Mouse (Mus musculus) kidney, adult 8-10 months (tissue): ENCODE results near the gene Adgrv1.
"Not testable (repeated sequence)": the region's sequence is repeated elsewhere in the genome, so short reads cannot be mapped to it uniquely, and the experiment has no call there.

Experiments
- DNase-seq, 2 experiments: peaks; one replicate each; pipeline ENCODE4 v3.0.0; 2022

Gene Adgrv1

GRCm38 (mm10) chr13:81632720-81633415, at the start of gene Adgrv1:
TSS of gene Adgrv1 (minus strand) at chr13:81633154.
- DNase-seq, result peak; percentile 74 to 82

DNA sequence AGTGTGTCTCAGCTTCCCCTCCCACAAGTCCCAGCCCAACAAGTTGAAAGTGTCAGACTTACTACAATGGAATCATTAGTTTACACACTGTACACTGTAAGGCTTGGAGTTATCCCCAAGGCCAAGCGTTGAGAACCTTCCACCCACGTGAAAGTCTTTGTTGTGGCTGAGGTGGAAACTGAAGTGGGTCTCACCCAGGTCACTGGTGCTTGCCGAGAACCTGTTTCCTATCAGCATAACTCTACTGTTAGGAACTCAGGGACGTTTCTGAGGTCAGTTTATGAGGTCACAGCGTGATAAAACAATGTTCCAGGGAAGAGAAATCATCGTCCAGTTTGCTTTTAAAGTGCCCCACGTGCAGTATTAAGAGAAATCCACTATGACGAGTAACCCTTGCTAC, 42.4 kb upstream of the Adgrv1 start:
- DNase-seq, result no peak

- DNase-seq, result no peak
These were observed 34.8 kb upstream of the Adgrv1 start for GRCm38 (mm10) chr13:81667713-81668112.

GRCm38 (mm10) chr13:81664331-81664698, 31.4 kb upstream of the Adgrv1 start:
- no peak for DNase-seq

- DNase-seq, result no peak
These were observed 30.8 kb upstream of the Adgrv1 start for GRCm38 (mm10) chr13:81663566-81664330.

GRCm38 (mm10) chr13:81658053-81658752, 25.2 kb upstream of the Adgrv1 start:
- DNase-seq, result peak in 1 of 2 experiments; percentile 2

DNA sequence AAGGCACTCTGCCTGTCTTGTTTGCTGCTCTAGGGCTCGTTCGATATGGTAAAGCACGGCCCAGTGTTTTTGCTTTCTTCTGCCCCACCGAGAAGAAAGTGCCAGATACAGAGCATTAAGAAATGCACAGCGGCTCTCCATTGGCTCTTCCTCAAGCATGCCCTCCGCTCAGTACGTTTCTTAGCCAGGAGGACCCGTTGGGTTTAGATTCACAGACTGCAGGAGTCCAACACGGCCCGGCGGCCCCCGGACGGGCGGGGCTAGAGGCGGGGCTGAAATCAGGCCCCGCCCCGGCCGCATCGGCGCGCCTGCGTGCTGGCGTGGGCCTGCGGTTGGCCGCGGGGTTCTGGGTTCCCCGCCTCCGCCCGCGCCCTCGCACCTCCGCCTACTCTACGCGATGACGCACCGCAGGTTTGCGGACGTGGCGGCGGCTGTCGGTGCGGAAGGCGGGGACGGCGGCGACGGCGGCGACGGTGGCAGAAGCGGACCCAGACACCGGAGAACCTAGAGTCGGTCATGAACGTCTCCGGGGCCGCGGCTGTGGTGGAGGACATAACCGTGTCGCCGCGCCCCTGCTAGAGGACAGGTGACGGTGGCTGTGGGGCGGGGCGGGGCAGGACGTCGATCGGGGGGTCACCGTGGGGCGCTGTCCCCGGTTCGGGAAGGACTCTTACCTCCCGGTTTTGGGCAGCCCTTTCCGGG, 24.5 kb upstream of the Adgrv1 start, which contains the start of gene Lysmd3:
Gene Lysmd3 (plus strand): TSS at position 313 of the 702 bp plus-strand sequence.
- peak; percentile 90 to 91 for DNase-seq

- DNase-seq, result no peak
These were observed 24.0 kb upstream of the Adgrv1 start for GRCm38 (mm10) chr13:81657008-81657350.

- no peak for DNase-seq
These were observed 23.3 kb upstream of the Adgrv1 start for GRCm38 (mm10) chr13:81656091-81656850.

DNA sequence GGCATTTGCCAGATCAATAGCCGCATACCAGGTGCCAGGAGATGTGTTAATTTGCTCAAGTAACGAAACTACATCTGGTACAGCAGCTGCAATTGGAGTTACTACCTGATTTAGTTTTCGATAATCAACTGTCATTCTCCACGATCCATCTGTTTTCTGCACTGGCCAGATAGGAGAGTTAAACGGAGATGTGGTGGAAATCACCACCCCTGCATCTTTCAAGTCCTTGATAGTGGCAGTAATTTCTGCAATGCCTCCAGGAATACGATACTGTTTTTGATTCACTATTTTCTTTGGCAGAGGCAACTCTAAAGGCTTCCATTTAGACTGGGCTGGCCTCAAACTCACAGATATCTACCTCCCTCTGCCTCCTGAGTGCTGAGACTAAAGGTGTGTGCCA, 17.4 kb upstream of the Adgrv1 start:
- not testable (repeated sequence) for DNase-seq

DNA sequence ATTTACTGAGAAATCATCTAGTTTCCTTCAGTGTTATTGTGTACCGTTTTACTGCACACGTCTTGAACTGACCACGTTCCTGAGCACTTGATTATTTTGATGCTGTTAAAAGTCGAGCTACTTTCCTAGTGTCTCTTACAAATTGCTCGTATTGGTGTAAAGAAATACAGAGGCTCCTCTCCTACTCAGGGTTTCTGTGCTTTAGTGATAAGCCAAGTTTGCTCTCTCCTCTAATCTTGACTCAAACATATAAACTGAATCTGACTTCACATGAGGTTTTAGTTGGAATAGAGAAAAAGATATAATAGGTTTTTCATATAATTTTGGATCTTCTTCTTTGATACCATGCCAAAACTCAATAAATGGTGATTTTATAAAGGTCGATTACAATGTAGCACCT, 13.4 kb upstream of the Adgrv1 start:
- no peak for DNase-seq

DNA sequence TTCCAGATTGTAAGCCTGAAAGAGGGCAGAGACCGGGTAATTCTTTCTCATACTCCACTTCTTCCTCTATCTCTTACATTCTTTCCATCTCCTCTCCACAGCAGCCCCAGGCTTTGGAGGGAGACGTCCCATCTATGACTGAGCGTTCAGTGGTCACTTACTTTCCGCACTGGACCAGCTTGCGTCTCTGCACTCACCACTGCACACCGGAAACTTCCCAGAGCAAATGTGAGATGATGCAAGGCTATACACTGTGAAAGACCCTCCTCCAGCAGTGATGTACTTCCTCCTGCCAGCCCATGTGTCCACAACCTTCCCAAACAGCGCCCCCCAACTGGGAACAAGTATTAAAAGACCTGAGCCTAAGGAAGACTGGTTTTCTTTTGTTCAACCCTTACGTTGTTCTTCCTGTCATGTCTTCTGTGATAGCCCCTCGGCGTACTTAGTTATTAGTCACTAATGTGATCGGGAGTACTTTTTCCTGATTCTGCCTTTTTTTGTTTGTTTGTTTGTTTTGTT, 11.2 kb upstream of the Adgrv1 start:
- no peak for DNase-seq

GRCm38 (mm10) chr13:81642491-81643149, 9.7 kb upstream of the Adgrv1 start:
- DNase-seq, result no peak

- DNase-seq, result peak in 1 of 2 experiments; percentile 38
These were observed 8.5 kb upstream of the Adgrv1 start for GRCm38 (mm10) chr13:81641289-81642045.

DNA sequence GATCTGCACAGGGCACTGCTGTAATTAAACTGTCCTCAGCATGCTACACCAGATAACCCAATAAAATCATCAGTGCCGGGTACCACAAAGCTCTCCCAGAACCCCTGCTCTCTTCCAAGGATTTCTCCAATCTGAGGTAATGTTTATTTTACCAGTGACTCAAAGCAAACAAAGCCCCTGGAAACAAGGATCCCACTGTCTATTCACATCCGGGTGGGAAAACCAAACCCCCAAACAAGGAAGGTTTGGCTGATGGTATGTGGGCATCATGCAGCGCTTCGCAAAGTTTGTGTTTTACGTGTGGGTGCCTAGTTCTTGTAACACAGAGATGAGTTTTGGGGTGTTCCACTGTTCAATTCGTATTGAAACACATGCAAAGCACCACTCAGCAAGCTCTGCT, 7.9 kb upstream of the Adgrv1 start:
- DNase-seq, result no peak

DNA sequence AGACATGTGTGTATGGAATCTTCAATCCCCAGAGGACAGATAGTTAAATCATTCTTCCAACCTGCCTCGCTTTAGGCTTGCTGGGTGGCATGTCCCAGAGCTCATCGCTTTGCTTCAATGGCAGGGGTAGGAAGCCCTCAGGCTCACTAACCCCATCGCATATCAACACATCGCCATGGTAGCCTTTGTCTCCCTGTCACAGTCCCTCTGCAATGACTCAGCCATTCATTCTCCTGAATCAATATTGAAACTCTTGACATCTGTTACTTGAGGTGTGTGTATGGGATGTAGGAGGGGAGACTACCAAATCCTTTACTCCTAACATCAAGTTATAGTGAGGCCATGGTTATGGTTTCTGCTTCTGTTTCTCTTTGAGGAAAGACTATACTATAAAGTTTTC, 6.7 kb upstream of the Adgrv1 start:
- DNase-seq, result no peak

- DNase-seq, result no peak
These were observed 2.4 kb downstream of the Adgrv1 start for GRCm38 (mm10) chr13:81630566-81630965.

DNA sequence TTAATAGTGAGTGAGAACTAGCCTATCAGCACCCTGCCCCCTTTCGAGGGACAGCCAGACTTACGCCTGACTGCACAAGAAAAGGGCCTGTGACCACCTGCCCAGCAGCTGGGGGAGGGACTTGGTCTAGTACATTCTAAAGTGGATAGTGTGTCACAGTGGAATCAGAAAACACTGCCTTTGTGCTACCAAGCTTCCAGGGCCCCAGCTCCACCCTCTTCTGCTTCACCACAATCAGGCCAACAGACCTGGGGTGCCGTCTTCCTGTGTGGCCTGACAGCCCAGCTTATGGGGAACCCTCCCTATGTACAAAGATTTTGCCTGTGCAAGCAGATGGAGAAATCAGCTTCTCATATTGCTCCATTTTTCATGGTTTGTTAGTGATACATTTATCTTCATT, 3.6 kb downstream of the Adgrv1 start:
- no peak for DNase-seq

DNA sequence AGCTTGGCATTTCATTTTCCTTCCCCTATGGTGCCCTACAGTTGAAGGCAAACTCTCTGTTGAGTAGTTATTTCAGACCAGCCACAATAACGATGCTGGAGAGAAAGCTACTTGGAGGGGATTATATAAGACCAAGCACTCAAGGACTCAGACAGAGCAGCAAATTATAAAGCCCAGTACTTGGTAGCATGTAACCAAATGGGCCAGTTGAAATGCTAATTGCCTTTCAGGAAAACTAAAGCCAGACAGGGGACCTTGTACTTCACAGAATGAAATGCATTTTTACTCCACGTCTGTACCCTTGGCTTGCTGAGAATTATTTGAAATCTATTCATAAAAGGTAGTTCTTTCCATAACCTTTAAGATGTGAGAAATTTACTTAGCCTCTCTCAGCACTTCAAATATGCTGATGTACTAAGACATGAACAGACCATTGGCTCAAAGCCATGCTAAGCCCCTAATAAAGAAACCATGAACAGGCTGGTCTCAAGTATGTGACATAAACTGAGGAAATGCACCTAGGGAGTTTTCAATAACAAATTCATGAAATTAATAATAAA, 4.2 kb downstream of the Adgrv1 start:
- DNase-seq, result no peak

GRCm38 (mm10) chr13:81627861-81628260, 5.1 kb downstream of the Adgrv1 start:
- DNase-seq, result not testable (repeated sequence)
